Mouse (Mus musculus) intestine, embryonic 14.5 days (tissue): ENCODE results near the gene Olfr190. TPM values are rescaled to one million over a fixed set of nuclear protein-coding genes. Genes with fewer than 3 reads are reported as not detected.
A peak's percentile ranks its signal among the peaks of the same experiment; 100 is the strongest.
"Not testable (repeated sequence)": the region's sequence is repeated elsewhere in the genome, so short reads cannot be mapped to it uniquely, and the experiment has no call there.

Experiments used
- ATAC-seq: fragments of 200-750 bp; cut with Nextera tagmentation; replicated peaks from 2 replicates; pipeline ENCODE4 v1.8.0; 2017; ENCODE audit warnings: low read depth, moderate number of reproducible peaks, moderate TSS enrichment, moderate library complexity; ENCODE audit not compliant: low FRiP score, low TSS enrichment
- DNase-seq: peaks from one replicate; pipeline ENCODE4 v3.0.0-alpha.2; 2018; ENCODE audit warnings: low spot score
- H3K27ac ChIP-seq: fragments of 300-500 bp; sonication (generic); 2 replicates; pipeline ENCODE4 v1.5.1; 2014; ENCODE audit warnings: low read depth, mild to moderate bottlenecking, control low read depth
- H3K27me3 ChIP-seq: fragments of 300-500 bp; sonication (generic); replicated peaks from 2 replicates; pipeline ENCODE4 v1.6.1; 2014; ENCODE audit warnings: low read length, control low read depth; ENCODE audit not compliant: control insufficient read depth, insufficient read depth
- H3K36me3 ChIP-seq: fragments of 300-500 bp; sonication (generic); 2 replicates; pipeline ENCODE4 v1.6.1; 2014; ENCODE audit warnings: low read length, control low read depth; ENCODE audit not compliant: control insufficient read depth, insufficient read depth
- H3K4me1 ChIP-seq: fragments of 300-500 bp; sonication (generic); replicated peaks from 2 replicates; pipeline ENCODE4 v1.6.1; 2014; ENCODE audit warnings: low read length, control low read depth, mixed read lengths; ENCODE audit not compliant: control insufficient read depth, insufficient read depth
- H3K4me2 ChIP-seq: fragments of 300-500 bp; sonication (generic); 2 replicates; pipeline ENCODE4 v1.6.1; 2014; ENCODE audit warnings: low read length
- H3K4me3 ChIP-seq: fragments of 300-500 bp; sonication (generic); 2 replicates; pipeline ENCODE4 v1.5.1; 2014; ENCODE audit warnings: low read depth, low read length, control low read depth, mixed read lengths
- H3K9ac ChIP-seq: fragments of 300-500 bp; sonication (generic); 2 replicates; pipeline ENCODE4 v1.6.1; 2014; ENCODE audit warnings: mild to moderate bottlenecking, low read length
- H3K9me3 ChIP-seq: fragments of 300-500 bp; sonication (generic); 2 replicates; pipeline ENCODE4 v1.6.1; 2016; ENCODE audit warnings: low read length, control low read depth; ENCODE audit not compliant: control insufficient read depth
- WGBS: fragments of 180-500 bp; shearing (Covaris S2); extraction: QIAGEN DNeasy Blood & Tissue Kit; methylation state at CpG from one replicate; pipeline ENCODE4 v1.1.7; 2014; 5-methylcytosine and 5-hydroxymethylcytosine counted together
- polyA plus RNA-seq: library from polyadenylated mRNA; unstranded; fragments of >200 nt; fragmentation: Nextera tagmentation; extraction: Ambion mirVana; gene quantifications from 2 replicates; pipeline ENCODE4 v1.2.1, GENCODE M21; 2014

Gene Olfr190
- polyA plus RNA-seq, 1 experiment from 2014 or later: not detected

- H3K4me2 ChIP-seq, H3K4me1 ChIP-seq: not testable (repeated sequence)
- 59% methylated on average over 3 of the region's 3 CpGs for WGBS
Measured at GRCm38 (mm10) chr16:59062411-59062810, 15.4 kb downstream of the Olfr190 start.

GRCm38 (mm10) chr16:59049286-59049685 is 28.5 kb downstream of the Olfr190 start:
- H3K36me3 ChIP-seq, H3K27ac ChIP-seq, ATAC-seq, H3K9ac ChIP-seq, H3K4me2 ChIP-seq, H3K9me3 ChIP-seq, DNase-seq, H3K4me3 ChIP-seq, H3K27me3 ChIP-seq, H3K4me1 ChIP-seq: not testable (repeated sequence)
- WGBS: 84% methylated on average over 2 of the region's 2 CpGs

More at GRCm38 (mm10) chr16:59062411-59062810, 15.4 kb downstream of the Olfr190 start:
- not testable (repeated sequence) for H3K9me3 ChIP-seq, H3K9ac ChIP-seq, H3K27me3 ChIP-seq, H3K4me3 ChIP-seq, H3K36me3 ChIP-seq, H3K27ac ChIP-seq, ATAC-seq, DNase-seq

GRCm38 (mm10) chr16:59048860-59049259 is 28.9 kb downstream of the Olfr190 start:
- no peak for DNase-seq
- WGBS: 76% methylated on average over 1 of the region's 1 CpGs
- H3K36me3 ChIP-seq: no peaks in the 10 kb centered on the region

GRCm38 (mm10) chr16:59047579-59047978 is 30.2 kb downstream of the Olfr190 start:
- no peaks in the 10 kb centered on the region for H3K9me3 ChIP-seq
- no peak overlapping the region for H3K27ac ChIP-seq
- no peaks in the 10 kb centered on the region for H3K36me3 ChIP-seq
- H3K4me2 ChIP-seq: no peak overlapping the region
- ATAC-seq: no peak
- DNase-seq: no peak
- H3K9ac ChIP-seq: no peak overlapping the region
- H3K27me3 ChIP-seq: no peaks in the 10 kb centered on the region
- WGBS: 62% methylated on average over 4 of the region's 4 CpGs
- H3K4me1 ChIP-seq: no peaks in the 10 kb centered on the region
- no peak overlapping the region for H3K4me3 ChIP-seq

More at GRCm38 (mm10) chr16:59048860-59049259, 28.9 kb downstream of the Olfr190 start:
- H3K9me3 ChIP-seq: no peaks in the 10 kb centered on the region
- no peaks in the 10 kb centered on the region for H3K4me1 ChIP-seq
- no peak for ATAC-seq
- H3K4me2 ChIP-seq: no peak overlapping the region
- no peak overlapping the region for H3K4me3 ChIP-seq
- H3K27ac ChIP-seq: no peak overlapping the region
- H3K9ac ChIP-seq: no peak overlapping the region
- H3K27me3 ChIP-seq: no peaks in the 10 kb centered on the region

- Histone ChIP-seq H3K27ac (no peak overlapping the region), H3K4me2 (no peak overlapping the region), H3K4me1 (no peaks in the 10 kb centered on the region), H3K9ac (no peak overlapping the region), H3K27me3 (no peaks in the 10 kb centered on the region), H3K36me3 (no peaks in the 10 kb centered on the region), H3K9me3 (no peaks in the 10 kb centered on the region), H3K4me3 (no peak overlapping the region)
- 83% methylated on average over 3 of the region's 3 CpGs for WGBS
- ATAC-seq (no peak), DNase-seq (no peak)
Measured at GRCm38 (mm10) chr16:59045835-59046234, 32.0 kb downstream of the Olfr190 start.

- peak within 1 kb of the TSS; percentile 73 for H3K27ac ChIP-seq
- H3K9ac ChIP-seq: no peak within 1 kb of the TSS
- no peaks in the 10 kb centered on the region; the same call in 1 of the 2 replicates for H3K4me1 ChIP-seq
- no peak within 1 kb of the TSS for H3K4me3 ChIP-seq
- peak within 1 kb of the TSS; percentile 39 for H3K4me2 ChIP-seq
- WGBS: 46% methylated on average over 7 of the region's 7 CpGs
- peak; percentile 55 for DNase-seq
- H3K27me3 ChIP-seq: no peaks in the 10 kb centered on the region
- peak; percentile 79 for ATAC-seq
- no peaks in the 10 kb centered on the region for H3K9me3 ChIP-seq
- H3K36me3 ChIP-seq: no peaks in the 10 kb centered on the region
Measured at GRCm38 (mm10) chr16:59039710-59040109, 38.1 kb downstream of the Olfr190 start, which contains the start of gene Olfr187. Gene Olfr187 (minus strand): TSS chr16:59039767.

GRCm38 (mm10) chr16:59030191-59030590 is 47.6 kb downstream of the Olfr190 start, which contains the start of gene Olfr186:
Gene Olfr186 (minus strand): TSS chr16:59030291.
- Histone ChIP-seq H3K27ac (no peak within 1 kb of the TSS), H3K36me3 (no peaks in the 10 kb centered on the region), H3K9ac (no peak within 1 kb of the TSS), H3K27me3 (no peaks in the 10 kb centered on the region), H3K4me1 (no peaks in the 10 kb centered on the region), H3K9me3 (no peaks in the 10 kb centered on the region), H3K4me2 (no peak within 1 kb of the TSS), H3K4me3 (no peak within 1 kb of the TSS)
- ATAC-seq: no peak
- WGBS: 87% methylated on average over 4 of the region's 4 CpGs
- no peak for DNase-seq

Other genes starting within 250 kb of the Olfr190 start
- not detected in 2 replicates for gene Olfr177, start 203.2 kb downstream of the Olfr190 start, polyA plus RNA-seq
- not detected in 2 replicates for gene Olfr178, start 185.9 kb downstream of the Olfr190 start, polyA plus RNA-seq
- not detected in 2 replicates for gene Olfr181, start 149.2 kb downstream of the Olfr190 start, polyA plus RNA-seq
- gene Olfr180, start 148.6 kb downstream of the Olfr190 start, polyA plus RNA-seq: not detected in 2 replicates
- not detected in 2 replicates for gene Olfr183, start 82.6 kb downstream of the Olfr190 start, polyA plus RNA-seq
- not detected in 2 replicates for gene Olfr186, start 47.7 kb downstream of the Olfr190 start, polyA plus RNA-seq
- 0.14 TPM in 1 of 2 replicates, not detected in the other for gene Olfr187, start 38.2 kb downstream of the Olfr190 start, polyA plus RNA-seq
- not detected in 2 replicates for gene Olfr191, start 11.8 kb upstream of the Olfr190 start, polyA plus RNA-seq
- not detected in 2 replicates for gene Olfr193, start 33.9 kb upstream of the Olfr190 start, polyA plus RNA-seq
- not detected in 2 replicates for gene Olfr194, start 43.1 kb upstream of the Olfr190 start, polyA plus RNA-seq
- gene Olfr195, start 69.0 kb upstream of the Olfr190 start, polyA plus RNA-seq: not detected in 2 replicates
- not detected in 2 replicates for gene Olfr196, start 92.4 kb upstream of the Olfr190 start, polyA plus RNA-seq
- not detected in 2 replicates for gene Olfr198, start 125.5 kb upstream of the Olfr190 start, polyA plus RNA-seq
- gene Olfr199, start 141.8 kb upstream of the Olfr190 start, polyA plus RNA-seq: not detected in 2 replicates
- gene Olfr201, start 194.6 kb upstream of the Olfr190 start, polyA plus RNA-seq: not detected in 2 replicates
- gene Olfr202, start 208.8 kb upstream of the Olfr190 start, polyA plus RNA-seq: not detected in 2 replicates
- gene Olfr203, start 220.9 kb upstream of the Olfr190 start, polyA plus RNA-seq: not detected in 2 replicates
- not detected in 2 replicates for gene Olfr204, start 240.2 kb upstream of the Olfr190 start, polyA plus RNA-seq